Mouse (Mus musculus) embryonic facial prominence, embryonic 11.5 days (tissue): Measurements from ENCODE around the gene Syne4. TPM values are rescaled to one million over a fixed set of nuclear protein-coding genes. Genes with fewer than 3 reads are reported as not detected.

Experiments used
- ATAC-seq: fragments of 200-750 bp; cut with Nextera tagmentation; replicated peaks from 2 replicates; pipeline ENCODE4 v1.8.0; 2017; ENCODE audit warnings: low read depth; ENCODE audit not compliant: insufficient number of reproducible peaks, low FRiP score, low TSS enrichment
- DNase-seq: peaks from one replicate; pipeline ENCODE4 v3.0.0-alpha.2; 2015; ENCODE audit warnings: low spot score
- H3K27ac ChIP-seq: fragments of 300-500 bp; sonication (generic); replicated peaks from 2 replicates; pipeline ENCODE4 v1.5.1; 2014; ENCODE audit warnings: mild to moderate bottlenecking, low read depth, low read length, control low read depth
- H3K27me3 ChIP-seq: fragments of 300-500 bp; sonication (generic); 2 replicates; pipeline ENCODE4 v1.6.1; 2014; ENCODE audit warnings: mild to moderate bottlenecking, low read length, moderate library complexity, mixed read lengths; ENCODE audit not compliant: control insufficient read depth, insufficient read depth
- H3K36me3 ChIP-seq: fragments of 300-500 bp; sonication (generic); replicated peaks from 2 replicates; pipeline ENCODE4 v1.6.1; 2014; ENCODE audit warnings: low read depth, mild to moderate bottlenecking, low read length, moderate library complexity, mixed read lengths; ENCODE audit not compliant: control insufficient read depth, insufficient read depth
- H3K4me1 ChIP-seq: fragments of 300-500 bp; sonication (generic); 2 replicates; pipeline ENCODE4 v1.6.1; 2014; ENCODE audit warnings: low read length, mixed read lengths; ENCODE audit not compliant: control insufficient read depth, insufficient read depth
- H3K4me2 ChIP-seq: fragments of 300-500 bp; sonication (generic); 2 replicates; pipeline ENCODE4 v1.6.1; 2014; ENCODE audit warnings: low read depth, mild to moderate bottlenecking, control low read depth, low read length, moderate library complexity
- H3K4me3 ChIP-seq: fragments of 300-500 bp; sonication (generic); 2 replicates; pipeline ENCODE4 v1.5.1; 2014; ENCODE audit warnings: low read depth, low read length, control low read depth
- H3K9ac ChIP-seq: fragments of 300-500 bp; sonication (generic); replicated peaks from 2 replicates; pipeline ENCODE4 v1.6.1; 2014; ENCODE audit warnings: mild to moderate bottlenecking, control low read depth, low read length
- H3K9me3 ChIP-seq: fragments of 300-500 bp; sonication (generic); replicated peaks from 2 replicates; pipeline ENCODE4 v1.6.1; 2016; ENCODE audit warnings: mild to moderate bottlenecking, low read length, inconsistent platforms, mixed read lengths; ENCODE audit not compliant: control insufficient read depth
- WGBS: fragments of 180-500 bp; shearing (Covaris S2); extraction: QIAGEN DNeasy Blood & Tissue Kit; methylation state at CpG from one replicate; pipeline ENCODE4 v1.1.7; 2014; 5-methylcytosine and 5-hydroxymethylcytosine counted together
- polyA plus RNA-seq: library from polyadenylated mRNA; unstranded; fragments of >200 nt; fragmentation: Nextera tagmentation; extraction: Ambion mirVana; gene quantifications from 2 replicates; pipeline ENCODE4 v1.2.1, GENCODE M21; 2014

Syne4 gene
- polyA plus RNA-seq, 1 experiment from 2014 or later = 34.5 TPM

- no peak overlapping the region for H3K4me2 ChIP-seq
- ATAC-seq (no peak), DNase-seq (no peak)
- peak overlapping the region; percentile 2; the same call in 1 of the 2 replicates for H3K9ac ChIP-seq
- no peak overlapping the region for H3K4me3 ChIP-seq
- no peaks in the 10 kb centered on the region; the same call in 1 of the 2 replicates for H3K36me3 ChIP-seq
- 62% methylated on average over 7 of the region's 7 CpGs for WGBS
- no peak overlapping the region for H3K27ac ChIP-seq
- no peaks in the 10 kb centered on the region; the same call in 1 of the 2 replicates for H3K4me1 ChIP-seq
- no peaks in the 10 kb centered on the region for H3K27me3 ChIP-seq
- no peaks in the 10 kb centered on the region for H3K9me3 ChIP-seq
Measured at GRCm38 (mm10) chr7:30289071-30289713, 25.4 kb upstream of the Syne4 start.

GRCm38 (mm10) chr7:30289714-30290399 is 24.8 kb upstream of the Syne4 start:
- ATAC-seq (no peak; the same call in 1 of the 2 replicates), DNase-seq (peak; percentile 42)
- WGBS = 41% methylated on average over 10 of the region's 10 CpGs
- H3K36me3 ChIP-seq = no peaks in the 10 kb centered on the region; the same call in none of the 2 replicates
- H3K4me3 ChIP-seq = no peak overlapping the region
- H3K9me3 ChIP-seq = no peaks in the 10 kb centered on the region
- no peaks in the 10 kb centered on the region for H3K27me3 ChIP-seq
- H3K27ac ChIP-seq = no peak overlapping the region
- peak overlapping the region; percentile 2; the same call in 1 of the 2 replicates for H3K9ac ChIP-seq
- no peak overlapping the region for H3K4me2 ChIP-seq
- H3K4me1 ChIP-seq = no peaks in the 10 kb centered on the region; the same call in 1 of the 2 replicates

- H3K27ac ChIP-seq = no peak within 1 kb of the TSS
- peaks cover under 1% of the 10 kb centered on the region for H3K36me3 ChIP-seq
- H3K27me3 ChIP-seq = no peaks in the 10 kb centered on the region
- peak within 1 kb of the TSS; percentile 86 for H3K4me2 ChIP-seq
- H3K4me3 ChIP-seq = peak within 1 kb of the TSS; percentile 89
- no peaks in the 10 kb centered on the region; the same call in 1 of the 2 replicates for H3K4me1 ChIP-seq
- DNase-seq = peak; percentile 86
- H3K9me3 ChIP-seq = no peaks in the 10 kb centered on the region
- peak; percentile 61 for ATAC-seq
- peak within 1 kb of the TSS; percentile 93 for H3K9ac ChIP-seq
- WGBS = 7% methylated on average over 35 of the region's 35 CpGs
Measured at GRCm38 (mm10) chr7:30291215-30292131, 23.1 kb upstream of the Syne4 start, which contains the start of gene Clip3. TSS of gene Clip3 (plus strand) at chr7:30291728.

GRCm38 (mm10) chr7:30293795-30294194 is 20.8 kb upstream of the Syne4 start:
- Histone ChIP-seq H3K4me3 (no peak overlapping the region), H3K27ac (no peak overlapping the region), H3K27me3 (no peaks in the 10 kb centered on the region), H3K4me2 (no peak overlapping the region), H3K9me3 (no peaks in the 10 kb centered on the region), H3K4me1 (no peaks in the 10 kb centered on the region; the same call in 1 of the 2 replicates), H3K9ac (no peak overlapping the region), H3K36me3 (peaks cover 5% of the 10 kb centered on the region)
- ATAC-seq = no peak
- WGBS = 83% methylated on average over 13 of the region's 13 CpGs
- no peak for DNase-seq

- H3K27ac ChIP-seq = no peak overlapping the region
- ATAC-seq (no peak), DNase-seq (no peak)
- no peaks in the 10 kb centered on the region; the same call in 1 of the 2 replicates for H3K4me1 ChIP-seq
- H3K36me3 ChIP-seq = peaks cover 6% of the 10 kb centered on the region
- H3K9ac ChIP-seq = no peak overlapping the region
- no peaks in the 10 kb centered on the region for H3K9me3 ChIP-seq
- no peaks in the 10 kb centered on the region for H3K27me3 ChIP-seq
- WGBS = 92% methylated on average over 5 of the region's 5 CpGs
- no peak overlapping the region for H3K4me2 ChIP-seq
- no peak overlapping the region for H3K4me3 ChIP-seq
Measured at GRCm38 (mm10) chr7:30294296-30294695, 20.3 kb upstream of the Syne4 start.

GRCm38 (mm10) chr7:30295103-30295502 is 19.5 kb upstream of the Syne4 start:
- no peak for ATAC-seq
- no peaks in the 10 kb centered on the region for H3K27me3 ChIP-seq
- no peak for DNase-seq
- H3K36me3 ChIP-seq = peaks cover 6% of the 10 kb centered on the region
- no peak overlapping the region for H3K4me2 ChIP-seq
- no peak overlapping the region for H3K4me3 ChIP-seq
- H3K4me1 ChIP-seq = no peaks in the 10 kb centered on the region; the same call in 1 of the 2 replicates
- WGBS = 66% methylated on average over 10 of the region's 10 CpGs
- H3K9ac ChIP-seq = no peak overlapping the region
- no peaks in the 10 kb centered on the region for H3K9me3 ChIP-seq
- H3K27ac ChIP-seq = no peak overlapping the region

GRCm38 (mm10) chr7:30296816-30297215 is 17.8 kb upstream of the Syne4 start:
- no peak overlapping the region for H3K4me3 ChIP-seq
- DNase-seq (no peak), ATAC-seq (no peak)
- no peaks in the 10 kb centered on the region for H3K27me3 ChIP-seq
- no peaks in the 10 kb centered on the region for H3K4me1 ChIP-seq
- H3K27ac ChIP-seq = no peak overlapping the region
- no peak overlapping the region for H3K9ac ChIP-seq
- H3K36me3 ChIP-seq = peaks cover 9% of the 10 kb centered on the region
- H3K9me3 ChIP-seq = no peaks in the 10 kb centered on the region
- WGBS = 94% methylated on average over 15 of the region's 15 CpGs
- H3K4me2 ChIP-seq = no peak overlapping the region
